Mouse (Mus musculus) bone marrow macrophage, adult 2 months (primary cell): Measurements from ENCODE around the gene Rrbp1.

ENCODE experiments used
- CTCF ChIP-seq: IDR thresholded peaks from 2 replicates; pipeline ENCODE4 v1.5.1; 2012; ENCODE audit warnings: low read depth, mild to moderate bottlenecking, low read length, moderate library complexity
- POLR2A ChIP-seq: IDR thresholded peaks from 2 replicates; pipeline ENCODE4 v1.6.1; 2012; ENCODE audit warnings: mild to moderate bottlenecking, low read depth, low read length, borderline replicate concordance

DNA sequence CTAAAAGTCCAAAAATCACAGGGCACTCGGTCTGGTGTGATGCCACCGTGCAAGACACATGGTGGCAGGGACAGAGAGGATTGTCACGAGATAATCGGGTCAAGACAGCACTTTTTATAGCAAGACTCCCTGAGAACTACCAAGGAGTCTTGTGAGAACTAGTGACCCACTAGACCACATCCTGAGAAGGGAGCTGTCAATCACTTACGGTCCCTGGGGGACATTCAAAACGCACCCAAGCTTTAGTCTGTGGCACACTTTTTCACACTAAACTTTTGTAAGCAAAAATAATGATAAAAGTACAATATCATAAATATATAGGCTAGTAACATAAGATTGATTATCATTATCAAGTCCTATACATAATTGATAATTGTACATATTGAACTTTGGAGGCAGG, 39.8 kb upstream of the Rrbp1 start:
- TF ChIP-seq CTCF (no peak), POLR2A (no peak)
